Mouse (Mus musculus): ENCODE results near the gene Gli1.

Gli1 gene

DNA sequence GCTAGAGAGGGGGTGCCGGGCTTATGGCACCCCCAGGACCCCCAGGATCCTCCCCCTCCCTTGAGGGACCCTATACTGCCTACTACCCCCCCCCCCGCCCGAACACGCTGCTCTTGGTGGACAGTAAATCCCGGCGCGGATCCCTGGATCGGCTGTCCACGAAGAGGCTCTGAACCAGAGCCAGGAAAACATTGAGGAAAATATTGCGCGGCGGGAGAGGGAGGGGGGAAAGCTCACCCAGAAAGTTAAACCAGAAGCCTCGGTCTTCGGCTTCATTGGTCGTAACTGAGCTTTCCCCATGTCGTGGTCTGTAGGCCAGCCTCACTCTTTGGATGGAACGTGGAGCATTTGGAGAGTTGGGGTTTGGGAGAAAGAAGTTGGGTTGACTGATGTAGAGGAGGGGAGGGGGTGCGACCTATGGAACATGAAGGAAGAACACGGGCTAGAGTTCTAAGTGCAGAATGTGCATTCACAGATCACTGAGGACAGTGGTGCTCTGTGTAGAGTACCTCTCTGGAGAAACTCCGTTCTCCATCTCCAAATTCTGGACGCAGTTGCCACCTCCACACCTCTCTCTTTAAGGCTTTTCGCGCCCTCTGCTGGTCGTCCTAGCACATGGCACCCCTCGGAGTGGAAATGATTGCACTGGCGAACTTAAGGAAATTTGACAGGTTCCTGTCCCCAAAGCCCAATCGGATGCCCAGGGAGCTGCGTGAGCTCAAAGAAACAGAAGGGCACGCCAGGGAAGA is at the start of gene Gli1:
Gene Gli1, minus strand, starts transcription at position 84 of the 749 bp plus-strand sequence.
- DNase-seq (ENCODE audit: low spot score): peak; percentile 78

DNA sequence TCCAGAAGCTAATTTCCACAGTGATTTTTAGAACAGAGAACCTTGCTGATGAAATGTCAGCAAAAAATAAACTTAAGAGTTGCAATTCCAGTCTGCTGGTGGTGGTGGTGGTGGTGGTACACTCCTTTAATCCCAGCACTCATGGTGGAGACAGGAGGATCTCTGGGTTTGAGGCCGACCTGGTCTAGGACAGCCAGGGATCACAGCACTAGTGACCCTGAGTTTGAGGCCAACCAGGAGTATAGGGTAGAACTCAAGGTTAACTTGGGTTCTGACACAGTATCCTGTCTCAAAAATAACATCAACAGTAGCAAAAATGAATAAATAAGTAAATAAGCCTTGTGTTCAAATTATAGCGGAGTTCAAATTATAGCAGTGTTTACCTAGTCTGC is 40.0 kb upstream of the Gli1 start:
- no peak for DNase-seq (ENCODE audit: low spot score)

DNA sequence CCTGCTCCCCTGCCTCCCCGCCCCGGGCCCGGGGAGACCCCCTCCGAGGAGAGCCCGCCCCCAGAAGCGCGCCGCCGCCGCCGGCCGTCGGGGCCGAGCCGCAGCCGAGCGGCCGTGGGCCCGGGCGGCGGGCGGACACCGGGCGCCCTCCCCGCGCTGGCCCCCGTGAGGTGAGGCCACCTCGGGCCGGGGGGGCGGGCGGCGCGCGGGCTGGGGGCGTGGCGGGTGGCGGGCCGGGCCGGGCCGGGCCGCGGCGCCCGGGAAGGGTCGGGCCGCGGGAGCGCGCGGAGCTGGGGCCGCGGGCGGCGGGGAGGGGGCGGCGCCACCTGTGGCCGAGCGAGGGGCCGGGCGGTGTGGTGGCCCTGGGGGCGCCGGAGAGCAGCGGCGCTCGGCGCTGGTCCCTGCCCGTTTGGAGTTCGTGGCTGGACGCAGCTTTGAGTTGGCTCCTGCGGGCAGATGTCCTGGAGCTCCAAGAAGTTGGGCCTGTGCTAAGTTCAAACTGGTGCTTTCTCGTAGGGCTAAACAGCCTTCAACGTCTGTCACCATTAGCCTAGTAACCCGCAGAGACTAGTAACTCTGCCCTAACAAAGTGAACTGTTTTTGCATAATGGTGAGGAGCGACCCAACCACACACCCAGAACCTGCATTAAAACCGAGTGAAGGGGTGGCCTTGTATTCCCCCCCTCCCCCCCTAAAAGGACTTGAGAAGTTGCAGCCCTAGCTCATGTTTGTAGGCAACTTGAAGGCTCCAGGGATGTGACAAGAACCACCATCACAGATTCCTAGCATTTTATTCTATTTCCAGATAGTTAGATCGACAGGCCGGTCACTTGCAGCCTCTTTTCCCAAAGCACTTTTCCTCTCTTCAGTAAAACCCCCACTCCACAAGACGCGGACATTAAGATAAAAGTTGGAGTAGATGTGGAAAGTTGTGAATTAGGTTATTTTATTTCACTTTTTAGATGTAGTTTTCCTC is 39.3 kb upstream of the Gli1 start:
- DNase-seq (ENCODE audit: low spot score): peak; percentile 31

DNA sequence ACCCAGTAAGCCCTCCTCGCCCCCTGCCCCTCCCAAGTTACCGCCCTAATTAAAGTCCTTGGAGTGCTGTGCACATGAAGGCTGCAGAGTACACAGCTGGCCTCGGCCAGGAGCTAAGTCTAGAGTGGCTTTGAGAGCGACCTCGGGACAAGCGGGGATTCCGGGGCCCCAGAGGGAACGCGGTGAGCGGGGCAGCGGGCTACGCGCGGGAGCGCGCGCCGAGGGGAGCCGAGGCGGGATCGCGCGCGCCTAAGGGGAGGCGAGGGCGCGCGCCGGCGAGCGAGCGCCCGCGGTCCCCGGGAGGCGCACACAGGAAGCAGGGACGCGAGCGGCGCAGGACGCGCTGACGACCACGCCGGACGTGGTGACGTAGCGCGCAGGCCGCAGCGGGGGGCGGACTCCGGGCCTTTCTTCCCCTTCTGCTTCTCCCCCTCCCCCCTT is 38.5 kb upstream of the Gli1 start, which contains the start of gene R3hdm2:
Gene R3hdm2, plus strand, starts transcription at position 77 of the 441 bp plus-strand sequence.
- DNase-seq (ENCODE audit: low spot score): peak; percentile 93

DNA sequence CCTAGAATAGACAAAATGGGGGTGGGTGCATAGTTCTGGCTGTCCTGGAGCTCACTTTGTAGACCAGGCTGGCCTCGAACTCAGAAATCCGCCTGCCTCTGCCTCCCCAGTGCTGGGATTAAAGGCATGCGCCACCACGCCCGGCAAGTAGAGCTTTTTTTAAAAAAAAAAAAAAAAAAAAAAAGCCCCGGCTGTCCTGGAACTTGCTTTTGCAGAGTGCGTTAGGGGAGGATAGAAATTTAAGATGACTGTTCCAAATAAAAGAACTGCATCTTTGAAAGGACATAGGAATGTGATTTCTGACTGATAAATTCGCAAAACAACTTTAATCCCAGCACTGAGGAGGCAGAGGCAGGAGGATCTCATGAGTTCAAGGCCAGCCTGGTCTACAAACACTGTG is 37.9 kb upstream of the Gli1 start:
- DNase-seq (ENCODE audit: low spot score): no peak

DNA sequence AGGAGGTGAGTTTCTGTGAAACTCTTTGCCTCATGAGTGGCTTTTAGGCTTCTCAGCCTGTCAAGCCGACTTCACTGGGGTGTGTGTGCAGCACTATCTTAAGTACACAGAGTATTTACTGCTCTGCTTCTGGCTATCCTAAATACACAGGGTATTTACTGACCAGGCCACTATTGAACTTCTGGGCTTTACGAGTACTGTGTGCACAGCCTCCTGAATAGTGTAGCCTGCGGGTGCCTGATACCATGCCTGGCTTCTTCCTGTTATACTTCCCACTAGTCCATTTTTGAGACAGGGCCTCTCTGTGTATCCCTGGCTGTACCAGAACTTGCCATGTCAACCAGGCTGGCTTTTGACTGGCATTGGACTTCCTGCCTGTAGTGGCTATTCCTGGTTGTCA is 35.9 kb upstream of the Gli1 start:
- no peak for DNase-seq (ENCODE audit: low spot score)

DNA sequence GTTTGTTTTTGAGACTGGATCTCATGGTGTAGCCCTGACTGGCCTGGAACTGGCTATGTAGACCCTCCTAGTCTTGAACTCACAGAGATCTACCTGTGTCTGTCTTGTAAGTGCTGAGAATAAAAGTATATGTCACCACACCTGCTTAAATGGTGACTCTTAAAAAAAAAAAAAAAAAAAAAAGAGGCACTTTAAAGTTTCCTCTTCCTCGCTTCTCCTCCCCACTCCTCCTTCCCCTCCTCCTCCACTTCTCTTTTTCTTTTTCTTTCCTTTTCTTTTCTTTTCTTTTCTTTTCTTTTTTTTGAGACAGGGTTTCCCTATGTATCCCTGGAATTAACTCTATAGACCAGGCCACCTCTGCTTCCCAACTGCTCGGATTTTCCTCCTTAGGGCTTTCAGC is 29.2 kb upstream of the Gli1 start:
- DNase-seq (ENCODE audit: low spot score): no peak

DNA sequence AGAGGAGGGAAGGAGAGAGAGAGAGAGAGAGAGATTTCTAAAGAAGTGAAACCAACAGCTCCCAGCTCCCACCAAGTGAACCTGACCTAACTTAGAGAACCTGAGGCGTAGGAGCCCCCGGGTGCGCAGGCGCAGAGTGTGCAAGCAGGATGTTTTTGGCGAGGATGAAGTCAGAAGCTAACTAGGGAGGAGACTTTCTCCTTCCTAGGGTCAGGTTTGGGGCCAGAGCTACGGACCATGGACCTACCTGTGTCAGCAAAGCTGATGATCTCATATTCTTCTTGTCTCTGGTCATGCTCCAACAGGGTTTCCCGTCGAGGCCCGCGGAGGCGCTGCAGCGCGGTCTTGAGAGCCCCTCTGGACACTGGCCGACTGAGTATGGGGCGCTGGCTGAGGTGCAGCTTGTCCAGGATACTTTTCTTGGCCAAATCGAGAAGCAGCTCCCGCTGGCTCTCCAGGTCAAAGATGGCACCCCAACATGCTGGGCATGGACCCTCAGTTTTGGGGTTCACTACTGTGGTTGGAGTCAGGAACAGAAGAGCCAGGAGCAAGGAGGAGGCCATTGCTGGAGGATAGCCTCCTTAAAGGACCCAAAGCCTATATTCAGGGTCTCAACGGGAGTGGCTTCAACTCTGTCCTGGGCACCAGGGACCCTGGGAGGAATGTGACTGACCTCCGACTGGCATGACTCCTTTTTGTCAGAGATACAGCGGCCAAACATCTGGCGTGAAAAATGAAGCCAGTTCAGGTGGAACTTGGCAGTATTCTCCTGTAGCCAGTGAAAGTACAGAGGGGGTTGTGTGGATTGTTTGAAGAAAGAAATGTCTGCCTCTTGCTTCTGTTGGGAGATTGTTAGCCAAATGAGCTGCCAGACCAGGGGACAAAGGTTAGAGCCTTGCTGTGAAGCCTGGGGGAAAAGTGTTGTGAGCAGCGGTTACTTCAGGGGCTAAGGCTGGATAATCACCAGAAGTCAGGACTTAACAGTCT is 28.4 kb upstream of the Gli1 start, which contains the start of gene Inhbc:
Gene Inhbc, minus strand, starts transcription at position 598 of the 987 bp plus-strand sequence.
- DNase-seq (ENCODE audit: low spot score): no peak

DNA sequence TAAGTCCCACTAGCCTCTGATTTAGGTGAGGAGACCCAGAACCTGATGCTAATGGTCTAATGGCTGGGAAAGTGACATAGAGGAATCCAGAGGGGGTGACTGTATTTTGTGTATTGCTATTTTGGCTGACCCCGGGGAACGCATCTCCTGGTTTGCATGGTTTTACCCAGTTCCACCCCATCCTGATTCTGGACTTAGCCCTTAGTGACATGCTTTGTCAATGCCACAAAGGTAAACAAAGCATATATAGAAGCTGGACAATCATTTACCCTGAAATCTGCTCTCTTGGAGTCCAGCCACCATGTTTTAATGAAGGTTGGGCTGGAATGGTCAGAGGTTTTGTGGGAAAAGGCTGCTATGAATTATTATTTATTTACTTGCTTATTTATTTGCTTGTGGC is 26.5 kb upstream of the Gli1 start:
- no peak for DNase-seq (ENCODE audit: low spot score)

DNA sequence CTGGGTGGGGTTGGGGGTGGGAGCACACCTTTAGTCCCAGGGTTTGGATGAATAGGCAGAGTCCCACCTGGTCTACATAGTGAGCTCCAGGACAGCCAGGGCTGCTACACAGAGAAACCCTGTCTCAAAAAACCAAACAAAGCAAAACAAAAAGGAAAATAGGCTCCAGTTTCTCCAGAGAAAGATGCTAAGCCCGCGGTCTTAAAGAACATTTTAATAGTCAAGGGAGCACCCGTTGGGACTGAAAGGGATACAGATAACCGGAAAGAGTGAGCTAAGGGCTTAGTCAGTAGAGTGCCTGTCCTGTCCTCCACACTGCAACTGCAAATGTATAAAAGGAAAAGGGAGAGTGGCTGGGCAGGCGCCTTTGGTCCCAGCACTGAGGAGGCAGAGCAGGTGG is 25.3 kb upstream of the Gli1 start:
- no peak for DNase-seq (ENCODE audit: low spot score)

DNA sequence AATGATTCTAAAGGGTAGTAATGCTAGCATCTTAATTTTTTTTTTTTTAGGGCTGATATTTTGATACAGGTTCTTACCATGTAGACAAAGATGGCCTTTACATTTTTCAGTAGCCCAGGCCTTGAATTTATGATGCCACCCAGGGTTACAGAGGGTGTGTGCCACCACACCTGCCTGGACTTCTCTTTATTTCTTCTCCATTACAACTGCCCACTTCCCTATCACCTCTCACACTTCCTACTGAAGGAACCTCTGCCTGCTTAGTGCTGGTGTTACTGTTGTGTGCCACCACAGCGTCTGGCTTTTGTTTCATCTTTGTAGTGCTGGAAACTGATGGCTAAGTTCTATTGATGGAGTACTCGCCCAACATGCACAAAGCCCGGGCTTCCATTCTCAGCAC is 18.9 kb upstream of the Gli1 start:
- DNase-seq (ENCODE audit: low spot score): no peak

DNA sequence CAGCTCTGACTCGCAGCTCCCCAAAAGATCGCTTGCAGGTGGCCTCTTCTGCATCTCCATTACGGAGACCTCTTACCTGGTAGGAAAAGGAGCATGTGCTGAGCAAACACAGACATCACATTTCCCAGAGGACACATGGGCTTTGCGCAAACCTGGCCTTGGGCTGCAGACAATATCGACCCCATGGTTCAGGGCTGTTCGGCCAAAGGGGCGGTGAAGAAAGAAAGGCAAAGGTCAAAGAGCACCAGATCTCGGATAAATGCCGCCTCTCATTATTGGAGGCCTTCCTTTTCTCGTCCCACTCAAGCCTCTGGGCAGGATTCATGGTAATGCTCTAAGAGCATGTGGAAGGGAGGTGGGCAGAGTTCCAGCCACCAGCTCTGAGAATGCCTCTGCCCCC is 13.6 kb upstream of the Gli1 start:
- DNase-seq (ENCODE audit: low spot score): no peak

DNA sequence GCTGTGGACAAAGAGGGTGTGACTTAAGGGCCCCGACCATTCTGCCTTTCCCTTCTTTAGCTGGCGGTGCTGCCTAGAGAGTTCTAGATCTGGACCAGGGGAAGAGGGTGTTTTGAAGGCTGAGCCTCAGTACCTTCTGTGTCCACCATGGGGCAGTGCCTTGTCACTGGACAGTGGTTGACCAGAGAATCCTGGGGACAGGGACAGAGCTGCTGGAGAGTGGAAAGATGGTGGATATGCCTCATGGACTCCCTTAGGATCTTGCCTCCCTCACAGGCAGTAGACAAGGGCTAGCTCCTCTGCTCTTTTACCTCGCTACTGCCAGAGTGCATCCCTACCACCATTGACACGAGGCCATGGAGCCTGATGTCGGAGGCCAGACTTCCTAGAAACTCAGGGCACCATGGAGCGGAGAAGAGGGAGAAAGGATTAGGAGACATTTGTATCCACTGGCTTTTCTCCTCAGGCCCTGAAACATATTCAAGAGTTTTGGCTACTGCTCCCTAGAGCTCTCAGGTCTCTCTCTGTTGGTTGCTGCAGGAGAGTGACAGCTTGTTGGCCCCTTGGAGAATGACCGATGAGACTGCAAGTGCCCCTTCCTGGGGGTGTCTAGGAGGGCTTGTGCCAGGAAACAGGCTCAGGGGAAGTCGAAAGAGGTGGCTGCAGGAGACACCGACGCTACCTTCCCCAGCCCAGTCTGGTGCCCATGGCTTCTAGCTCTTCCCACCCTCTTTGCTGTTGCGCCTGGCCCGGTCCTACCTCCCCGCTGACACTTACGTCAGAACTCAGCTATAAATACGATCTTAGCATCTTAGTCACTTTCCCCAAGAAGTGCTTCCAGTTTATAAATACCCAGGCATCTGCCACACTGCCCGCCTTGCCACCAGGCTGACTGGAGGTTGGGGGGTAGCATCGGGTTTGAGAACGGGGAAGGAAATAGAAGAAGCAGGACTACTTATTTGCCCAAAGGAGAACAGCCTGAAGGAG is 12.4 kb upstream of the Gli1 start, which contains the start of gene Inhbe:
Gene Inhbe, minus strand, starts transcription at position 503 of the 987 bp plus-strand sequence.
- DNase-seq (ENCODE audit: low spot score): no peak

DNA sequence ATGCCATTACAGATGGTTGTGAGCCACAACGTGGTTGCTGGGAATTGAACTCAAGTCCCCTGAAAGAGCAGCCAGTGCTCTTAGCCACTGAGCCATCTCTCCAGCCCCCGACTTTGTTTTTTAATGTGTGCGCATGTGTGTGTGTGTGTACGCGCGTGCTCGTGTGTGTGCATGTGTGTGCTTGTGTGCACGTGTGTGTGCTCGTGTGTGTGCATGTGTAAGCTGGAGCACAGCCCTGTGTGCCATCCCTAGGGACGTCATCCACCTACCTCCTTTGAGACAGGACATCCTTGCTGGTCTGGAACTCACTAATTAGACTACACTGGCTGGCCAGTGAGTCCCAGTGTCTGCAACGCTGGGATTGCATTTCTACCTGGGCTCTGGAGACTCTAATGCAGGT is 11.0 kb upstream of the Gli1 start:
- DNase-seq (ENCODE audit: low spot score): no peak

DNA sequence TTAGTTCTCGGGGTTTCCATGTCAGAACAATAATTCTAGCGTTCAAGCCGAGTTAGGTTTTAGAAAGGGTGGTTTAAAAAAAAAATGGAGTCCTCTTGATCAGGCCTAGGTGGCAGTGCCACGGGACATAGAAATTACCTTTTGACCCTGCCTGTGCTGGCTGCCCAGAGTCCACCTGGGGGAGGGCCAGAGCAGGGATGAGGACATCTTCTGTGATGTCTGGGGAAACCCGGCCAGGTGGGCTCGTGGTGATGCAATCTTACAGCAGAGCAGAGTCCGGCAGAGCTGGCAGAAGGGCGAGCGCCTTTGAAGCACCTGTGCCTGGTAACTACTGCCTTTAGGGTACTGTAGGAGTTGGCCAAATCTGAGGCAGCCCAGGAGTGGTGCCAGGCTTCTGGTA is 10.4 kb upstream of the Gli1 start:
- DNase-seq (ENCODE audit: low spot score): no peak

DNA sequence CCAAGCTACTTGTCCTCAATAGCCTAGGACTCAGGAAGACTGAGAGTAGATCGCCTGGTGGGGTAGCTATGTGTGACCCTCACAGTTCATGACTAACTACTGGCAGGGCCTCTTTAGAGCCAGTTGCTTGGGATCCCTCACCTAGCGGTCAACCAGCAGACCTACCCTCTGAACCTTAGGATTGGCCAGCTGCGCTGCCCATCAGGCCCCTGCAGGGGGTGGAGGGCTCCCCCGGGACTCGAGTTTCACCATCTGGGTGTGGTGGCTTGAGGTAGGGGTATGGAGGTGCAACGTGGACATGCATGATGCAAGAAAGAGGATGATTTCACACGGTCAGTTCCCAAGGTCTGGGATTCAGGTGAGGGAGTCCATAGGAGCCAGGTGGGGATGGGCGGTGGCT is 9.9 kb upstream of the Gli1 start:
- no peak for DNase-seq (ENCODE audit: low spot score)

DNA sequence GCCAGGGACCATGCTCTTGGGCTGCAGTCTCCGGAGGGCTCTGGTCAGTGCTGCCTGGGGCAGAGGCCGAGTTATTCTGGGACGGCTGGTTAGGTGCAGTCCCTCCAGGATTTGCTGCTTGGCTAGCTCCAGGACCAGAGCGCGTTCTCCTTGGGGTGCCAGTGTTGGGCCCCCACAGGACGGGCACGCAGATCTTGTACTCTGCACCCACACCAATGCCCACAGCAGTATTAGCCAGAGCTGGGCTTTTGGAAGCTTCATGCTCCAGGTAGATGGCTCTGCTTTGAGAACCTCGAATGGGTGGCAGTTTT is 9.5 kb upstream of the Gli1 start:
- no peak for DNase-seq (ENCODE audit: low spot score)

DNA sequence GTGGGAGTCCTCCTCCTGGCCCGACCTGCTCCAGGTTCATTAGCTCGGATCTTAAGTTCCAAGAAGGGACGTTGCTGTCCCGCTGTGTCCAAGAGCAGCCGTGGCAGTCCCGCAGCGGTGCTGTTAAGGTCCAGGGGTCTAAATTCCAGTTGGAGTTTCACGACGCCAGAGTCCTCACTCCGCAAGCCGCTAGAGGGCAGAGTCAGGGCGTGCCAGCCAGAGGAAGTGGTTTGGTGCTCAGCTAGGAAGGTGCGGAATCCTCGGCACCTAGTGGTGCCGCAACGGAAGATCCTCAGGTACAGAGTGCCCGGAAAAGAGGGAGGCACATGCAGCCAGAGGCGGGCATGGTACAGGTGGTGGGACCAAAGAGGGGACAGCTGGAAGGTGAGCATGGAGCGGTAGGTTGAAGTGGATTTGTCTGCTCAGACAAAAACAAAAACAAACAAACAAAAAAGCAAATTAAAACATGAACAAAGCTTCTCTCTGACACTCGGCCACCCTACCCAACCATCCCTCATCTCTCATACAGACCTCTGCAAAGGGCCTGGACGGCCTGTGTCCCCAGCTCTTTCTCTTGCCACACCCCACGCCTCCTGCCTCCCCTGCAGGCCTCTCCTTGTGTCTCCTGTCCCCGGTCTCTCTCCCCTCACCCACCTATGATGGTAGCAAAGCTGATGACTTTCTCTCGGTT is 9.0 kb upstream of the Gli1 start:
- DNase-seq (ENCODE audit: low spot score): peak; percentile 79

DNA sequence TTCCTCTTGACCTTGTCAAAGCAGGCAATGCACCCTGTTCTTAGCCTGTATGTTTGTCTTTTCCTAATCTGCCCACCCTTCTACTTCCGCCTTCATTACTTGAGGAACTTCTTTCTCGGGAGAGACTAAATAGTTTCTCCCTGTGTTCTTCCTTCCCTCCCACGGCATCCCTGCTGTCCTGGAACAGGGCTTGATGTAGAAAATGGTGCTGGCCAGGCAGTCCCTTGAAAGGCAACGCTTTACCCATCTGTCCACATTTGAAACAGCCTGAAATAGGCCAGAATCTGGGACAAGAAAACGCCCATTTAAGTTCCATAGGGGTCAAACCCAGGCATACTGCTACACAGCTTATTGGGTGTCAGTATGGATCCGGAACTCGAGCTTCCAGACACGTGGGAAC is 8.0 kb upstream of the Gli1 start:
- no peak for DNase-seq (ENCODE audit: low spot score)

DNA sequence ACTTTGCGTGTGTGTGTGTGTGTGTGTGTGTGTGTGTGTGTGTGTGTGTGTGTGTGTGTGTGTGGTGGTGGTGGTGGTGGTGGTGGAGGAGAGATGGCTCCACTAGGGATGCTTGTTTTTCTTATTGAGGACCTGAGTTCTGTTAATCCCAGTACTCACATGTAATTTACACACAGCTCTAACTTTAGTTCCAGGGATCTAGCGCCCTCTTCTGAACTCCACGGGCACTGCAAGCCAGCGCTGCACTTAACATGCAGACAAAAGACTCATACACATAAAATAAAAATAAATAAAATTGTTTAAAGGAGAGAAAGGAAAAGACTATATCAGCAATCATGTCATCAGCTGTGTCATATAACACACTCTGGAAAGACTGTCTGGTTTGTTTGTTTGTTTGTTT is 7.2 kb upstream of the Gli1 start:
- no peak for DNase-seq (ENCODE audit: low spot score)
